Mouse (Mus musculus): ENCODE results near the gene Gdf5. TPM values are rescaled to one million over a fixed set of nuclear protein-coding genes. Genes with fewer than 3 reads are reported as not detected.

Gdf5 gene
- polyA plus RNA-seq, 1 experiment from 2014 or later, result 1.3 TPM

Other genes starting within 250 kb of the Gdf5 start
- 38.9 and 40.3 TPM in 2 replicates for gene Edem2, start 215.9 kb downstream of the Gdf5 start, polyA plus RNA-seq (2015; fragmentation: Nextera tagmentation; extraction: Ambion mirVana)
- gene Gm17581, start 209.5 kb downstream of the Gdf5 start, polyA plus RNA-seq (2015; fragmentation: Nextera tagmentation; extraction: Ambion mirVana), result not detected in 2 replicates
- 4.5 and 5.1 TPM in 2 replicates for gene Procr, start 194.2 kb downstream of the Gdf5 start, polyA plus RNA-seq (2015; fragmentation: Nextera tagmentation; extraction: Ambion mirVana)
- 11.7 and 12.2 TPM in 2 replicates for gene Mmp24, start 170.0 kb downstream of the Gdf5 start, polyA plus RNA-seq (2015; fragmentation: Nextera tagmentation; extraction: Ambion mirVana)
- 24.1 and 28.7 TPM in 2 replicates for gene BC029722, start 125.9 kb downstream of the Gdf5 start, polyA plus RNA-seq (2015; fragmentation: Nextera tagmentation; extraction: Ambion mirVana)
- 156 and 170 TPM in 2 replicates for gene Eif6, start 118.4 kb downstream of the Gdf5 start, polyA plus RNA-seq (2015; fragmentation: Nextera tagmentation; extraction: Ambion mirVana)
- gene Fam83c, start 110.5 kb downstream of the Gdf5 start, polyA plus RNA-seq (2015; fragmentation: Nextera tagmentation; extraction: Ambion mirVana), result 0.56 and 0.63 TPM in 2 replicates
- gene Uqcc1, start 15.1 kb downstream of the Gdf5 start, polyA plus RNA-seq (2015; fragmentation: Nextera tagmentation; extraction: Ambion mirVana), result 69.7 and 73.1 TPM in 2 replicates
- gene Gm15557, start 4.6 kb downstream of the Gdf5 start, polyA plus RNA-seq (2015; fragmentation: Nextera tagmentation; extraction: Ambion mirVana), result not detected in 2 replicates
- gene Cep250, start 11.1 kb upstream of the Gdf5 start, polyA plus RNA-seq (2015; fragmentation: Nextera tagmentation; extraction: Ambion mirVana), result 13.6 and 18.6 TPM in 2 replicates
- gene 6430550D23Rik, start 62.6 kb upstream of the Gdf5 start, polyA plus RNA-seq (2015; fragmentation: Nextera tagmentation; extraction: Ambion mirVana), result 2.0 and 3.4 TPM in 2 replicates
- 341 and 372 TPM in 2 replicates for gene Ergic3, start 62.7 kb upstream of the Gdf5 start, polyA plus RNA-seq (2015; fragmentation: Nextera tagmentation; extraction: Ambion mirVana)
- gene Fer1l4, start 107.6 kb upstream of the Gdf5 start, polyA plus RNA-seq (2015; fragmentation: Nextera tagmentation; extraction: Ambion mirVana), result not detected in 2 replicates
- 5.6 and 6.4 TPM in 2 replicates for gene Spag4, start 119.8 kb upstream of the Gdf5 start, polyA plus RNA-seq (2015; fragmentation: Nextera tagmentation; extraction: Ambion mirVana)
- 33.4 and 34.0 TPM in 2 replicates for gene Cpne1, start 166.6 kb upstream of the Gdf5 start, polyA plus RNA-seq (2015; fragmentation: Nextera tagmentation; extraction: Ambion mirVana)
- gene Rbm12, start 166.6 kb upstream of the Gdf5 start, polyA plus RNA-seq (2015; fragmentation: Nextera tagmentation; extraction: Ambion mirVana), result 27.7 and 27.8 TPM in 2 replicates
- gene Gm28036, start 181.7 kb upstream of the Gdf5 start, polyA plus RNA-seq (2015; fragmentation: Nextera tagmentation; extraction: Ambion mirVana), result 21.4 and 26.1 TPM in 2 replicates
- 373 and 399 TPM in 2 replicates for gene Romo1, start 198.7 kb upstream of the Gdf5 start, polyA plus RNA-seq (2015; fragmentation: Nextera tagmentation; extraction: Ambion mirVana)
- 31.2 and 31.8 TPM in 2 replicates for gene Nfs1, start 198.8 kb upstream of the Gdf5 start, polyA plus RNA-seq (2015; fragmentation: Nextera tagmentation; extraction: Ambion mirVana)
- 509 and 512 TPM in 2 replicates for gene Rbm39, start 234.9 kb upstream of the Gdf5 start, polyA plus RNA-seq (2015; fragmentation: Nextera tagmentation; extraction: Ambion mirVana)

Data from neural tube, embryonic 13.5 days (tissue).